Mouse (Mus musculus) liver, embryonic 15.5 days (tissue): ENCODE data around the gene Hist1h3a. TPM values are rescaled to one million over a fixed set of nuclear protein-coding genes. Genes with fewer than 3 reads are reported as not detected.
"Not testable (repeated sequence)": the region's sequence is repeated elsewhere in the genome, so short reads cannot be mapped to it uniquely, and the experiment has no call there.

ENCODE experiments used
- ATAC-seq: fragments of 200-750 bp; cut with Nextera tagmentation; 2 replicates; pipeline ENCODE4 v1.8.0; 2017; ENCODE audit warnings: moderate number of reproducible peaks, mild to moderate bottlenecking, moderate library complexity; ENCODE audit not compliant: insufficient read depth
- H3K27ac ChIP-seq: fragments of 300-500 bp; sonication (generic); replicated peaks from 2 replicates; pipeline ENCODE4 v1.5.1; 2015; ENCODE audit warnings: mild to moderate bottlenecking, inconsistent platforms
- H3K27me3 ChIP-seq: fragments of 300-500 bp; sonication (generic); 2 replicates; pipeline ENCODE4 v1.6.1; 2015; ENCODE audit warnings: mild to moderate bottlenecking, inconsistent platforms
- H3K36me3 ChIP-seq: fragments of 300-500 bp; sonication (generic); replicated peaks from 2 replicates; pipeline ENCODE4 v1.6.1; 2015; ENCODE audit warnings: moderate library complexity, mild to moderate bottlenecking, inconsistent platforms
- H3K4me1 ChIP-seq: fragments of 300-500 bp; sonication (generic); replicated peaks from 2 replicates; pipeline ENCODE4 v1.6.1; 2015; ENCODE audit warnings: inconsistent platforms
- H3K4me2 ChIP-seq: fragments of 300-500 bp; sonication (generic); 2 replicates; pipeline ENCODE4 v1.6.1; 2015; ENCODE audit warnings: moderate library complexity, mild to moderate bottlenecking, inconsistent platforms
- H3K4me3 ChIP-seq: fragments of 300-500 bp; sonication (generic); replicated peaks from 2 replicates; pipeline ENCODE4 v1.5.1; 2015; ENCODE audit warnings: mild to moderate bottlenecking, inconsistent platforms
- H3K9ac ChIP-seq: fragments of 300-500 bp; sonication (generic); 2 replicates; pipeline ENCODE4 v1.6.1; 2015; ENCODE audit warnings: moderate library complexity, mild to moderate bottlenecking, inconsistent platforms
- H3K9me3 ChIP-seq: fragments of 300-500 bp; sonication (generic); replicated peaks from 2 replicates; pipeline ENCODE4 v1.6.1; 2016; ENCODE audit warnings: inconsistent platforms
- WGBS: fragments of 180-500 bp; shearing (Covaris S2); methylation state at CpG from one replicate; pipeline ENCODE4 v1.1.7; 2015; ENCODE audit warnings: mixed read lengths; ENCODE audit not compliant: insufficient replicate concordance; 5-methylcytosine and 5-hydroxymethylcytosine counted together
- microRNA-seq: library from miRNA; unstranded; fragments of <30 nt; microRNA quantifications from one replicate; pipeline ENCODE4, GENCODE M21; 2016
- polyA plus RNA-seq: library from polyadenylated mRNA; unstranded; fragments of >200 nt; fragmentation: Nextera tagmentation; extraction: Ambion mirVana; gene quantifications from 2 replicates; pipeline ENCODE4 v1.2.1, GENCODE M21; 2015

Gene Hist1h3a
- polyA plus RNA-seq, 1 experiment from 2014 or later, result 6.4 TPM

DNA sequence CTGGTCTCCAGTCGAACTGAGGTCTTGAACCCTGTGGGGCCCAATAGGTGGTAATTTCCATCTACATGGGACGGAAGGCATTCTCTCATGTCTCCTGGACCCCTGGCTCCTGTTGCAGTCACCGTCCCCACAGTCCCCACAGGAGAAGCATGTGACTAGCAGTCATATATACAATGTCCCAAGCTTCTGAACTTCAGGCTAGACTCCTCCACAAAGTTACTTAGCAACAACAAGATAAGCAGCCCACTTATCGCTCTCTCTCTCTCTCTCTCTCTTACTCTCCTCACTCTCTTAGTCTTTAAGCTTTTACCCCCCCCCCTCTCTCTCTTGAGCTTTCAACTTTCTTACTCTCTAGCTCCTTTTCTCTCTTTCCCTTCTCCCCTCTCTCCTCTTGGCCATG lies 37.9 kb downstream of the Hist1h3a start:
- no peak overlapping the region for H3K27ac ChIP-seq
- no peak overlapping the region; the same call in 1 of the 2 replicates for H3K9ac ChIP-seq
- H3K4me3 ChIP-seq, result no peak overlapping the region
- no peaks in the 10 kb centered on the region for H3K27me3 ChIP-seq
- ATAC-seq, result no peak
- 48% methylated on average over 4 of the region's 4 CpGs for WGBS
- no peaks in the 10 kb centered on the region for H3K36me3 ChIP-seq
- H3K9me3 ChIP-seq, result no peaks in the 10 kb centered on the region
- peaks cover 53% of the 10 kb centered on the region for H3K4me1 ChIP-seq
- H3K4me2 ChIP-seq, result no peak overlapping the region

DNA sequence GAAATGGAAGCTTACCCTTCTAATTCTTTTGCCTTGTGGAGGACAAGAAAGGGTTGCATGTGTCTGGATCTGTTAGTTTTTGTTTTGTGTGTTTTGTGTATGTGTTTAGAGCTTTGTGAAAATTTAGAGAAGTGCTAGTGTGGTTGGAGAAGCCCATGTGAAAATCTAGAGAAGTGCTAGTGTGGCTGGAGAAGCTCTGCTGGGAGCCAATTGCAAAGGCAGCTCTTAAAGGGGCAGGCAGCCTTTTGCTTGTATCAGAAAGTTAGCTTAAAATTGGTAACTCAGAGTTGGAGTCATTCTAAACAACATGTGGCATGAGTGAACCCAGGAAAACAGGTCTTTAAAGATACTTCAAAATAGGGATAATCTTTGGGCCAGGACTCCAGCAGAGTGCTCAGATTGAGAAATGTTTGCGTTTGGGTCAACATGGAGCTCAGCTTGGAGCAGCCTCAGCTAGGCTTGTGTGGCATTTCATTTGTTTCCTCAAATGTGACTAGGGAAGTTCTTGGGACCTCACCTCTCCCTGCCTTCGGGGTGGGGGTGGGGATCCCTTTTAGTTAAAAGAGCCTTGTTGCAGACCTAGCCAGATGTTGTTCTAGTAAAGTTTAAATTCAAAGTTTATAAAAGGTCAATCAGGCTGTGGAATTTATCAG lies 44.5 kb downstream of the Hist1h3a start:
- ATAC-seq, H3K27me3 ChIP-seq, H3K9me3 ChIP-seq, H3K36me3 ChIP-seq, H3K9ac ChIP-seq, H3K4me2 ChIP-seq, H3K4me1 ChIP-seq, H3K4me3 ChIP-seq: not testable (repeated sequence)
- WGBS, result 17% methylated on average over 2 of the region's 2 CpGs
- H3K27ac ChIP-seq, result 0 out of 2 replicates have a peak overlapping the region, but pooled peaks have one; percentile 41

DNA sequence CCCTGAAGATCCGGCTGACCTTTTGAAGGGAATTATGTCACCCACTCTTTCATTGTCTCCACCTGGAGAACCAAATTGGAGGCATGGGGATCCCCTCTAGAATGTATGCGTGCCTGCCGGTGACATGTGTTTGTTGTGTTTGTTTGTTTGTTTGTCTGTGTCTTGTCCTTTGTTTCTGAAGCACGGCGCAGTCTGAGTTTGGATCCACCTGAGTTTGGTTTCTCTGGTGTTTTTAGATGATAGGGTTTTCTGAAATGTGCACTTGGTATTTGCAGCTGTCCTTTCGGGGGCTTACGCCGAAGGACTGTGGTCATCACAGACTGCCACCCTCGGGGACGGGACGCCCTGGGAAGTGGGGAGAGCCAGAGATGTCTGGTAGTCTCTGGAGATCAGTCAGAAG lies 45.0 kb downstream of the Hist1h3a start:
- Histone ChIP-seq H3K4me2 (no peak overlapping the region), H3K27me3 (no peaks in the 10 kb centered on the region; the same call in 1 of the 2 replicates), H3K36me3 (no peaks in the 10 kb centered on the region), H3K9ac (no peak overlapping the region), H3K4me3 (no peak overlapping the region), H3K9me3 (no peaks in the 10 kb centered on the region), H3K27ac (0 out of 2 replicates have a peak overlapping the region, but pooled peaks have one; percentile 41), H3K4me1 (peaks cover 4% of the 10 kb centered on the region; the same call in 1 of the 2 replicates)
- 47% methylated on average over 11 of the region's 11 CpGs for WGBS
- ATAC-seq, result no peak

- no peak for ATAC-seq
- H3K9ac ChIP-seq, result no peak overlapping the region
These were observed 45.7 kb downstream of the Hist1h3a start for GRCm38 (mm10) chr13:23716261-23717042.

More at GRCm38 (mm10) chr13:23716261-23717042, 45.7 kb downstream of the Hist1h3a start:
- Histone ChIP-seq H3K9me3 (no peaks in the 10 kb centered on the region), H3K36me3 (no peaks in the 10 kb centered on the region), H3K27me3 (peaks cover 3% of the 10 kb centered on the region; the same call in 1 of the 2 replicates), H3K4me3 (no peak overlapping the region), H3K4me2 (no peak overlapping the region), H3K27ac (no peak overlapping the region), H3K4me1 (peaks cover 8% of the 10 kb centered on the region)
- 26% methylated on average over 5 of the region's 5 CpGs for WGBS

Small RNA genes lying within 50 kb of the gene (microRNA-seq; reads per million reads assigned to microRNA genes)
- gene Gm44314 (not detected), gene Gm44484 (not detected)

Other genes starting within 250 kb of the Hist1h3a start
- gene Hist1h4h, start 231.3 kb downstream of the Hist1h3a start, polyA plus RNA-seq, result 4.6 and 7.0 TPM in 2 replicates
- gene Hist1h2af, start 228.5 kb downstream of the Hist1h3a start, polyA plus RNA-seq, result 8.3 and 9.7 TPM in 2 replicates
- gene Hist1h3g, start 227.0 kb downstream of the Hist1h3a start, polyA plus RNA-seq, result 9.4 and 11.7 TPM in 2 replicates
- 1.5 and 1.6 TPM in 2 replicates for gene Hist1h2bh, start 219.0 kb downstream of the Hist1h3a start, polyA plus RNA-seq
- 0.99 and 1.4 TPM in 2 replicates for gene Hist1h3f, start 218.3 kb downstream of the Hist1h3a start, polyA plus RNA-seq
- 1.4 and 2.5 TPM in 2 replicates for gene Hist1h4f, start 210.7 kb downstream of the Hist1h3a start, polyA plus RNA-seq
- 1.1 TPM in 2 replicates for gene Hist1h1d, start 209.1 kb downstream of the Hist1h3a start, polyA plus RNA-seq
- 2.7 and 4.4 TPM in 2 replicates for gene Hist1h3e, start 200.0 kb downstream of the Hist1h3a start, polyA plus RNA-seq
- 75.0 and 100 TPM in 2 replicates for gene Hist1h2ae, start 191.2 kb downstream of the Hist1h3a start, polyA plus RNA-seq
- 10.0 and 11.6 TPM in 2 replicates for gene Hist1h2bg, start 191.0 kb downstream of the Hist1h3a start, polyA plus RNA-seq
- gene Hist1h2bf, start 188.2 kb downstream of the Hist1h3a start, polyA plus RNA-seq, result 4.0 and 6.7 TPM in 2 replicates
- 3.6 and 4.1 TPM in 2 replicates for gene Hist1h2ad, start 188.0 kb downstream of the Hist1h3a start, polyA plus RNA-seq
- 6.0 and 7.4 TPM in 2 replicates for gene Hist1h3d, start 186.6 kb downstream of the Hist1h3a start, polyA plus RNA-seq
- 125 and 146 TPM in 2 replicates for gene Hist1h4d, start 180.8 kb downstream of the Hist1h3a start, polyA plus RNA-seq
- 1.8 and 1.9 TPM in 2 replicates for gene Hist1h2be, start 141.3 kb downstream of the Hist1h3a start, polyA plus RNA-seq
- gene Hist1h1e, start 139.8 kb downstream of the Hist1h3a start, polyA plus RNA-seq, result 24.7 and 26.6 TPM in 2 replicates
- gene Hist1h2ac, start 78.4 kb downstream of the Hist1h3a start, polyA plus RNA-seq, result 1.2 and 1.4 TPM in 2 replicates
- gene Hist1h2bc, start 78.2 kb downstream of the Hist1h3a start, polyA plus RNA-seq, result 136 and 151 TPM in 2 replicates
- gene Hist1h1t, start 66.6 kb downstream of the Hist1h3a start, polyA plus RNA-seq, result 0.17 TPM in 1 of 2 replicates, not detected in the other
- gene Hist1h4c, start 63.9 kb downstream of the Hist1h3a start, polyA plus RNA-seq, result 7.3 and 8.8 TPM in 2 replicates
- 13.6 and 16.4 TPM in 2 replicates for gene Hfe, start 51.5 kb downstream of the Hist1h3a start, polyA plus RNA-seq
- 81.0 and 85.5 TPM in 2 replicates for gene Hist1h1c, start 23.6 kb downstream of the Hist1h3a start, polyA plus RNA-seq
- 6.4 and 7.3 TPM in 2 replicates for gene Hist1h3c, start 16.8 kb downstream of the Hist1h3a start, polyA plus RNA-seq
- 5.6 and 5.7 TPM in 2 replicates for gene Hist1h2bb, start 15.7 kb downstream of the Hist1h3a start, polyA plus RNA-seq
- 60.0 and 64.5 TPM in 2 replicates for gene Hist1h2ab, start 11.3 kb downstream of the Hist1h3a start, polyA plus RNA-seq
- gene Hist1h3b, start 10.1 kb downstream of the Hist1h3a start, polyA plus RNA-seq, result 13.6 and 15.4 TPM in 2 replicates
- gene Hist1h4b, start 5.4 kb downstream of the Hist1h3a start, polyA plus RNA-seq, result 2.7 and 4.1 TPM in 2 replicates
- 0.40 TPM in 1 of 2 replicates, not detected in the other for gene Hist1h4a, start 1.2 kb downstream of the Hist1h3a start, polyA plus RNA-seq
- gene Hist1h1a, start 1.3 kb upstream of the Hist1h3a start, polyA plus RNA-seq, result 3.5 and 4.3 TPM in 2 replicates
- not detected in 2 replicates for gene Trim38, start 7.5 kb upstream of the Hist1h3a start, polyA plus RNA-seq
- gene Slc17a2, start 44.6 kb upstream of the Hist1h3a start, polyA plus RNA-seq, result 1.5 and 1.8 TPM in 2 replicates
- gene Slc17a3, start 77.0 kb upstream of the Hist1h3a start, polyA plus RNA-seq, result 6.5 and 7.5 TPM in 2 replicates
- gene Slc17a1, start 105.4 kb upstream of the Hist1h3a start, polyA plus RNA-seq, result 0.32 and 0.59 TPM in 2 replicates
- 0.09 and 0.24 TPM in 2 replicates for gene Slc17a4, start 152.6 kb upstream of the Hist1h3a start, polyA plus RNA-seq
- not detected in 2 replicates for gene Hist1h2ba, start 171.8 kb upstream of the Hist1h3a start, polyA plus RNA-seq
- gene Hist1h2aa, start 172.1 kb upstream of the Hist1h3a start, polyA plus RNA-seq, result not detected in 2 replicates
- not detected in 2 replicates for gene Scgn, start 228.8 kb upstream of the Hist1h3a start, polyA plus RNA-seq